Mouse (Mus musculus) bone marrow macrophage, adult 2 months (primary cell): ENCODE measurements around the gene 4930558K02Rik.

Experiments
- CTCF ChIP-seq: IDR thresholded peaks from 2 replicates; pipeline ENCODE4 v1.5.1; 2012; ENCODE audit warnings: low read depth, mild to moderate bottlenecking, low read length, moderate library complexity
- POLR2A ChIP-seq: IDR thresholded peaks from 2 replicates; pipeline ENCODE4 v1.6.1; 2012; ENCODE audit warnings: mild to moderate bottlenecking, low read depth, low read length, borderline replicate concordance

DNA sequence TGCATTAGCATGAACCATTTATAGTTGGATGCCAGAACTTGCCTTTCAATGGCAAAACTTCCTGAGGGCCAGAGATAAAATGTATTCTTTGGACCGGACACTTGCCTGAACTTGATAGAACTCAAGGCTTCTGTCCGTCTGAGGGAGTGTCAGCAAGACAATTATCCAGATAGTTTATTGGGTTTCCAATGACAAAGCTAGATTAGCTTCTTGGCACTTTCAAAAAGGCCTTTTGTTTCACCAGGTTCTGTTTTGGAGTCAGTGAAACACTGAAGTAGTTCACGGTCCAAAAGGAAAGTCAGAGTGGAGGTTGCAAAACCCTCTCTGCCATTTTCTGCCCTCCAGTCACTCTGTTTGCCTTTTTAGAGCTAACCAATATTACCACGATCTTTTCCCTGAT lies 48.1 kb downstream of the 4930558K02Rik start:
- TF ChIP-seq POLR2A (no peak), CTCF (no peak)
